Mouse (Mus musculus) central nervous system, embryonic 18 days (tissue): ENCODE results near the gene Gm4301. TPM values are rescaled to one million over a fixed set of nuclear protein-coding genes. Genes with fewer than 3 reads are reported as not detected.

Experiments
- polyA plus RNA-seq: library from polyadenylated mRNA; depleted of rRNA; stranded (reverse); fragments of >200 nt; gene quantifications from 2 replicates; pipeline ENCODE4 v1.2.3, GENCODE M21; 2012; rRNA removed

The Gm4301 gene
- not detected in 2 replicates for polyA plus RNA-seq

GRCm38 (mm10) chr10:100335376-100335775, at the start of gene Gm4301:
TSS of gene Gm4301 (plus strand) at chr10:100335676.

GRCm38 (mm10) chr10:100340536-100340935, 5.1 kb downstream of the Gm4301 start, which contains the start of gene Gm4302:
TSS of gene Gm4302 (plus strand) at chr10:100340836.

GRCm38 (mm10) chr10:100345672-100346071, 10.2 kb downstream of the Gm4301 start, which contains the start of gene Gm4303:
TSS of gene Gm4303 (plus strand) at chr10:100345972.

GRCm38 (mm10) chr10:100350793-100351192, 15.3 kb downstream of the Gm4301 start, which contains the start of gene Gm4305:
TSS of gene Gm4305 (plus strand) at chr10:100351093.

GRCm38 (mm10) chr10:100361038-100361437, 25.6 kb downstream of the Gm4301 start, which contains the start of gene Gm4307:
TSS of gene Gm4307 (plus strand) at chr10:100361338.

GRCm38 (mm10) chr10:100382460-100382859, 47.0 kb downstream of the Gm4301 start, which contains the start of gene Gm4312:
TSS of gene Gm4312 (minus strand) at chr10:100382560.

Other genes with a start within 250 kb of the Gm4301 start
- gene Gm4302, start 5.2 kb downstream of the Gm4301 start, polyA plus RNA-seq: not detected in 2 replicates
- not detected in 2 replicates for gene Gm4303, start 10.3 kb downstream of the Gm4301 start, polyA plus RNA-seq
- gene Gm4305, start 15.4 kb downstream of the Gm4301 start, polyA plus RNA-seq: not detected in 2 replicates
- gene Gm4307, start 25.7 kb downstream of the Gm4301 start, polyA plus RNA-seq: not detected in 2 replicates
- gene Gm4312, start 46.9 kb downstream of the Gm4301 start, polyA plus RNA-seq: not detected in 2 replicates
- 8.2 and 9.5 TPM in 2 replicates for gene Tmtc3, start 151.7 kb downstream of the Gm4301 start, polyA plus RNA-seq
- gene Cep290, start 151.9 kb downstream of the Gm4301 start, polyA plus RNA-seq: 5.5 and 6.4 TPM in 2 replicates